Mouse (Mus musculus) CD4-positive, CD25-positive, alpha-beta regulatory T cell, adult 2 months (primary cell): ENCODE results near the gene Gps2.
A peak's percentile ranks its signal among the peaks of the same experiment; 100 is the strongest.
"Not testable (repeated sequence)": the region's sequence is repeated elsewhere in the genome, so short reads cannot be mapped to it uniquely, and the experiment has no call there.

Experiments
- DNase-seq: peaks from one replicate; pipeline ENCODE4 v3.0.0-alpha.2; 2012; ENCODE audit warnings: low read depth, low spot score

Gene Gps2

GRCm38 (mm10) chr11:69936156-69936555 is 22.5 kb downstream of the Gps2 start:
- peak; percentile 59 for DNase-seq

- DNase-seq, result no peak
Observed at GRCm38 (mm10) chr11:69936714-69937347, 23.1 kb downstream of the Gps2 start.

GRCm38 (mm10) chr11:69937385-69937784 is 23.7 kb downstream of the Gps2 start:
- no peak for DNase-seq

- DNase-seq, result no peak
Observed at GRCm38 (mm10) chr11:69937834-69938233, 24.1 kb downstream of the Gps2 start.

- DNase-seq, result no peak
Observed at GRCm38 (mm10) chr11:69938401-69938979, 24.8 kb downstream of the Gps2 start.

GRCm38 (mm10) chr11:69939181-69939580 is 25.5 kb downstream of the Gps2 start:
- DNase-seq, result no peak

GRCm38 (mm10) chr11:69939731-69940130 is 26.0 kb downstream of the Gps2 start:
- DNase-seq, result no peak

GRCm38 (mm10) chr11:69940962-69941361 is 27.3 kb downstream of the Gps2 start:
- DNase-seq, result no peak

- no peak for DNase-seq
Observed at GRCm38 (mm10) chr11:69945216-69945615, 31.5 kb downstream of the Gps2 start.

GRCm38 (mm10) chr11:69945997-69946891 is 32.6 kb downstream of the Gps2 start:
- no peak for DNase-seq

- DNase-seq, result no peak
Observed at GRCm38 (mm10) chr11:69947337-69948065, 33.8 kb downstream of the Gps2 start.

- peak; percentile 89 for DNase-seq
Observed at GRCm38 (mm10) chr11:69948066-69948762, 34.5 kb downstream of the Gps2 start, which contains the start of gene Slc2a4. Slc2a4 (minus strand) TSS chr11:69948188.

- DNase-seq, result peak; percentile 91
Observed at GRCm38 (mm10) chr11:69948763-69949150, 35.1 kb downstream of the Gps2 start.

- DNase-seq, result peak; percentile 48
Observed at GRCm38 (mm10) chr11:69950807-69951459, 37.2 kb downstream of the Gps2 start.

GRCm38 (mm10) chr11:69952274-69952673 is 38.6 kb downstream of the Gps2 start:
- peak; percentile 39 for DNase-seq

GRCm38 (mm10) chr11:69953267-69953915 is 39.7 kb downstream of the Gps2 start:
- no peak for DNase-seq

- DNase-seq, result not testable (repeated sequence)
Observed at GRCm38 (mm10) chr11:69955618-69956017, 41.9 kb downstream of the Gps2 start.

- peak; percentile 35 for DNase-seq
Observed at GRCm38 (mm10) chr11:69956218-69956617, 42.5 kb downstream of the Gps2 start.

GRCm38 (mm10) chr11:69960616-69961015 is 46.9 kb downstream of the Gps2 start:
- DNase-seq, result peak; percentile 46

GRCm38 (mm10) chr11:69961841-69962240 is 48.2 kb downstream of the Gps2 start:
- no peak for DNase-seq
